Mouse (Mus musculus) hindbrain, embryonic 12.5 days (tissue): Measurements from ENCODE around the gene Ggt5. TPM values are rescaled to one million over a fixed set of nuclear protein-coding genes. Genes with fewer than 3 reads are reported as not detected.
A peak's percentile ranks its signal among the peaks of the same experiment; 100 is the strongest.

Experiments
- ATAC-seq: fragments of 200-750 bp; cut with Nextera tagmentation; 2 replicates; pipeline ENCODE4 v1.8.0; 2017; ENCODE audit warnings: moderate TSS enrichment; ENCODE audit not compliant: low FRiP score
- H3K27ac ChIP-seq: fragments of 300-500 bp; sonication (generic); 2 replicates; pipeline ENCODE4 v1.5.1; 2016; ENCODE audit warnings: mild to moderate bottlenecking
- H3K27me3 ChIP-seq: fragments of 300-500 bp; sonication (generic); 2 replicates; pipeline ENCODE4 v1.6.1; 2016; ENCODE audit warnings: mild to moderate bottlenecking
- H3K36me3 ChIP-seq: fragments of 300-500 bp; sonication (generic); 2 replicates; pipeline ENCODE4 v1.6.1; 2016; ENCODE audit warnings: mild to moderate bottlenecking
- H3K4me1 ChIP-seq: fragments of 300-500 bp; sonication (generic); 2 replicates; pipeline ENCODE4 v1.6.1; 2016
- H3K4me2 ChIP-seq: fragments of 300-500 bp; sonication (generic); replicated peaks from 2 replicates; pipeline ENCODE4 v1.6.1; 2016; ENCODE audit warnings: mild to moderate bottlenecking
- H3K4me3 ChIP-seq: fragments of 300-500 bp; sonication (generic); 2 replicates; pipeline ENCODE4 v1.5.1; 2016; ENCODE audit warnings: mild to moderate bottlenecking
- H3K9ac ChIP-seq: fragments of 300-500 bp; sonication (generic); 2 replicates; pipeline ENCODE4 v1.6.1; 2016; ENCODE audit warnings: mild to moderate bottlenecking, moderate library complexity
- H3K9me3 ChIP-seq: fragments of 300-500 bp; sonication (generic); replicated peaks from 2 replicates; pipeline ENCODE4 v1.6.1; 2016; ENCODE audit warnings: mild to moderate bottlenecking
- WGBS: fragments of 180-500 bp; shearing (Covaris S2); methylation state at CpG from one replicate; pipeline ENCODE4 v1.1.7; 2016; 5-methylcytosine and 5-hydroxymethylcytosine counted together
- polyA plus RNA-seq: library from polyadenylated mRNA; unstranded; fragments of >200 nt; fragmentation: Nextera tagmentation; extraction: Ambion mirVana; gene quantifications from 2 replicates; pipeline ENCODE4 v1.2.1, GENCODE M21; 2016

The Ggt5 gene
- polyA plus RNA-seq, 1 experiment from 2014 or later = 2.1 TPM

DNA sequence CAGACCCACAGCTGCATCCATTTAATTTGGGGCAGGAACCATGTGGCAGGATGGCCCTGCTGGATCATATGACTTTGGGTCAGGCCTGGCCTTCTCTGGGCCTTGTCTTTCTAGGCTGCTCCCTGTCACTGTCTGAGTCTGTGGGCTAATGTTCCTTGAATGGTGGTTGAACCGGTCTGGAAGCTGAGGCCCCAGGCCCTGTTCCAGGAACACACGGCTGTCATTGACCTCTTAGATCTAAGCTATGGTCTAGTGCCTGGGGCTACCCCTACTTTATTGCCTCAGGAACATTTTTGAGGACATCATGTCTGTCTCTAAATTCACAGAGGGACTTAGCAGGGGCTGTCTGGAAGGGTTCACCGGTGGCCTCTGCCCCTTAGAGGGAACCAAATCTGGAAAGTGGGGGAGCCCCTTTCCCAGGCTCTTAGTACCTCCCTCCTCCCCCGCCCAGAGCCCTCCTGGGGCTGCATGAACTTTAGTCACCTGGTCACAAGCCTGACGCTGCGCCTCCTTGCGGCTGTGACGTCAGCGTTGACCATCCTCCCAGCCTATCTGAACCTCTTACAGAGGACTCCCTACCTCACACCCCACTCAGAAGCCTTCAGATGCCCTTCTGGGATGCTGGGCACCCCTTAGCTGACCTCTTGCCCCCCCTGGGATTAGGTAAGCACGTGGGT, 18.0 kb upstream of the Ggt5 start:
- H3K27ac ChIP-seq = no peak overlapping the region
- H3K36me3 ChIP-seq = no peaks in the 10 kb centered on the region
- H3K4me2 ChIP-seq = no peak overlapping the region
- no peak for ATAC-seq
- H3K4me3 ChIP-seq = no peak overlapping the region
- no peaks in the 10 kb centered on the region for H3K9me3 ChIP-seq
- WGBS = 27% methylated on average over 10 of the region's 10 CpGs
- no peaks in the 10 kb centered on the region for H3K27me3 ChIP-seq
- H3K4me1 ChIP-seq = peaks cover 5% of the 10 kb centered on the region; the same call in 1 of the 2 replicates
- H3K9ac ChIP-seq = no peak overlapping the region

DNA sequence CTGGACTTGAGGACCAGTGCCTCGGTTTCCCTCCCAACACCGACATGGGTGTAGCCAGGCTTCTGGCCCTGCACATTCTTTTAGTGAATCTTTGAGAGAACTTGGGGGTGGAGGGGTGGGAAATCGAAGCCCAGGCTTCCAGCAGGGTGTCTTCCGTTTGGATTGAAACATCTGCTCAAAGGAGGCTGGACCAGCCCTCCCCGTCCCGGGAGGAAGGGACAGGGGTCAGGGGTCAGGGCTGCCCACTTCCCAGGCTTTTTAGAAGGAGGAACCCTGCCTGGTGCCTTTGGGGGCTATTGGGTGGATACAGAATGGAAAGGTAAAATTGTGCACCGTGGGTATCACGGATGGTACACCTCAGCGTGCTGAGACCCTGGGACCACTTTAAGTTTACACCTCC, 17.2 kb upstream of the Ggt5 start:
- peaks cover 5% of the 10 kb centered on the region; the same call in 1 of the 2 replicates for H3K4me1 ChIP-seq
- H3K36me3 ChIP-seq = no peaks in the 10 kb centered on the region
- ATAC-seq = no peak
- no peaks in the 10 kb centered on the region for H3K27me3 ChIP-seq
- H3K9me3 ChIP-seq = no peaks in the 10 kb centered on the region
- no peak overlapping the region for H3K9ac ChIP-seq
- no peak overlapping the region for H3K4me3 ChIP-seq
- H3K4me2 ChIP-seq = no peak overlapping the region
- H3K27ac ChIP-seq = no peak overlapping the region
- 39% methylated on average over 9 of the region's 9 CpGs for WGBS

GRCm38 (mm10) chr10:75573181-75573580, 16.0 kb upstream of the Ggt5 start:
- Histone ChIP-seq H3K36me3 (no peaks in the 10 kb centered on the region), H3K4me3 (no peak overlapping the region), H3K4me1 (peaks cover 5% of the 10 kb centered on the region; the same call in 1 of the 2 replicates), H3K4me2 (no peak overlapping the region), H3K27me3 (no peaks in the 10 kb centered on the region), H3K9me3 (no peaks in the 10 kb centered on the region), H3K27ac (no peak overlapping the region), H3K9ac (no peak overlapping the region)
- no peak for ATAC-seq
- WGBS = 55% methylated on average over 10 of the region's 10 CpGs

DNA sequence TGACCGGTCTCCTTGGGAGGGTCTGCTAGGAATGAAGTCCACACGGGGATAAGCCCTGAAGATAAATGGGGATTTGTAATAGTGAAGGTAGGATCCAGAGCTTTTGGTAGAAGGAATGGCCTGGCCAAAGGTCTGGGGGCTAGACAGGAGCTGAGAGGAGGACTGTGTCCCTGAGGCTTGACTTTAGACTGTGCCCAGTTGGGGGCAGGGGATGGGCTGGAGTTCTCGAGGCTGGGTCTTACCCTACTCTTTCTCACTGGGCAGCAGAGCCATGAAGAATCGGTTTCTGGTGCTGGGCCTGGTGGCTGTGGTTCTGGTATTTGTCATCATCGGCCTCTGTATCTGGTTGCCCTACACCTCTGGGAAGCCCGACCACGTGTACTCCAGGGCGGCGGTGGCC, 15.2 kb upstream of the Ggt5 start:
- Histone ChIP-seq H3K4me3 (no peak overlapping the region), H3K9me3 (no peaks in the 10 kb centered on the region), H3K4me2 (no peak overlapping the region), H3K9ac (no peak overlapping the region), H3K4me1 (peaks cover 5% of the 10 kb centered on the region; the same call in 1 of the 2 replicates), H3K27ac (no peak overlapping the region), H3K36me3 (no peaks in the 10 kb centered on the region), H3K27me3 (no peaks in the 10 kb centered on the region)
- ATAC-seq = no peak
- WGBS = 87% methylated on average over 9 of the region's 9 CpGs

- Histone ChIP-seq H3K9me3 (no peaks in the 10 kb centered on the region), H3K9ac (no peak overlapping the region), H3K4me1 (no peaks in the 10 kb centered on the region), H3K4me2 (no peak overlapping the region), H3K4me3 (no peak overlapping the region), H3K27me3 (no peaks in the 10 kb centered on the region), H3K36me3 (no peaks in the 10 kb centered on the region), H3K27ac (no peak overlapping the region)
- no peak for ATAC-seq
- 90% methylated on average over 6 of the region's 6 CpGs for WGBS
These were observed 10.0 kb upstream of the Ggt5 start for GRCm38 (mm10) chr10:75579129-75579528.

GRCm38 (mm10) chr10:75585876-75586552, 3.1 kb upstream of the Ggt5 start:
- Histone ChIP-seq H3K9ac (no peak overlapping the region), H3K4me2 (peak overlapping the region; percentile 37), H3K27me3 (peaks cover 17% of the 10 kb centered on the region), H3K36me3 (no peaks in the 10 kb centered on the region), H3K4me1 (peaks cover 11% of the 10 kb centered on the region), H3K9me3 (no peaks in the 10 kb centered on the region), H3K4me3 (no peak overlapping the region), H3K27ac (no peak overlapping the region)
- WGBS = 20% methylated on average over 20 of the region's 20 CpGs
- ATAC-seq = peak; percentile 71

DNA sequence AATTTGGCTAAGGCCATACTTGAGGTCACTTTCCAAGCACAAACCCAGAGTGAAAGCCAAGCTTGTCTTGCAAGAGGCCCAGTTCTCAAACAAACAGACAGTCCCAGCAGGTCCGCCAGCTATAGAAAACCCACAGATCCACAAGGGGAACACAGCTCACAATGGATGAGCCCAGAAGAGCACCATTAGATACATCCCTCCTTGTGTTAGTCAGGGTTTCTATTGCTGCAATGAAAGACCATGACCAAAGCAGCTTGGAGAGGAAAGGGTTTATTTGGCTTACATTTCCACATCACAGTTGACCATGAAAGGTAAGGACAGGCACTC, 2.6 kb upstream of the Ggt5 start:
- WGBS = 94% methylated on average over 1 of the region's 1 CpGs
- H3K27ac ChIP-seq = no peak overlapping the region
- H3K4me3 ChIP-seq = no peak overlapping the region
- peaks cover 17% of the 10 kb centered on the region for H3K27me3 ChIP-seq
- peak; percentile 47 for ATAC-seq
- H3K9me3 ChIP-seq = no peaks in the 10 kb centered on the region
- H3K9ac ChIP-seq = no peak overlapping the region
- peak overlapping the region; percentile 37; the same call in 1 of the 2 replicates for H3K4me2 ChIP-seq
- peaks cover 11% of the 10 kb centered on the region for H3K4me1 ChIP-seq
- H3K36me3 ChIP-seq = no peaks in the 10 kb centered on the region

- Histone ChIP-seq H3K4me1 (peaks cover 11% of the 10 kb centered on the region), H3K27ac (no peak overlapping the region), H3K36me3 (no peaks in the 10 kb centered on the region), H3K4me2 (no peak overlapping the region), H3K4me3 (no peak overlapping the region), H3K9me3 (no peaks in the 10 kb centered on the region), H3K9ac (no peak overlapping the region), H3K27me3 (peaks cover 17% of the 10 kb centered on the region)
- WGBS = 91% methylated on average over 4 of the region's 4 CpGs
- no peak for ATAC-seq
These were observed 1.4 kb upstream of the Ggt5 start for GRCm38 (mm10) chr10:75587781-75588180.

GRCm38 (mm10) chr10:75588336-75588735, 804 bp upstream of the Ggt5 start:
- no peak overlapping the region for H3K4me2 ChIP-seq
- peaks cover 11% of the 10 kb centered on the region for H3K4me1 ChIP-seq
- no peak overlapping the region for H3K4me3 ChIP-seq
- ATAC-seq = no peak
- H3K9ac ChIP-seq = no peak overlapping the region
- H3K9me3 ChIP-seq = no peaks in the 10 kb centered on the region
- peaks cover 17% of the 10 kb centered on the region for H3K27me3 ChIP-seq
- no peak overlapping the region for H3K27ac ChIP-seq
- H3K36me3 ChIP-seq = no peaks in the 10 kb centered on the region
- 68% methylated on average over 5 of the region's 5 CpGs for WGBS

DNA sequence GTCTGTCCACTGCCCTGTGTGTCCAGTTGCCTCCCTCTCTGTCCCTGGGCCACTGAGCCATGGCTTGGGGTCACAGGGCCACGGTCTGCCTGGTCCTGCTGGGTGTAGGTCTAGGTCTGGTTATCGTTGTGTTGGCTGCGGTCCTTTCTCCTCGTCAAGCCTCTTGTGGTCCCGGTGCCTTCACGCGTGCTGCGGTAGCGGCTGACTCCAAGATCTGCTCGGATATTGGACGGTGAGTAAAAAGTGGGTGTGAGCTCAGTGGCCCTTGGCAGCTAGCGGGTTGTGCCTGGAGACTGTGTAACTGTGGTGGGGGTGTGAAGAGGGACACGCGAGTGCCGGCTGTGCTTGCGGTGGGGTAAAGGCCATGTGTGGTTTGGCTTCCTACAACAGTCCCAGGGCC, 511 bp downstream of the Ggt5 start:
- Histone ChIP-seq H3K9me3 (no peaks in the 10 kb centered on the region), H3K36me3 (no peaks in the 10 kb centered on the region), H3K27me3 (peaks cover 12% of the 10 kb centered on the region), H3K4me3 (peak overlapping the region; percentile 2; the same call in 1 of the 2 replicates), H3K9ac (0 out of 2 replicates have a peak overlapping the region, but pooled peaks have one; percentile 13), H3K27ac (peak overlapping the region; percentile 55), H3K4me1 (peaks cover 11% of the 10 kb centered on the region), H3K4me2 (no peak overlapping the region)
- no peak for ATAC-seq
- WGBS = 86% methylated on average over 16 of the region's 16 CpGs

DNA sequence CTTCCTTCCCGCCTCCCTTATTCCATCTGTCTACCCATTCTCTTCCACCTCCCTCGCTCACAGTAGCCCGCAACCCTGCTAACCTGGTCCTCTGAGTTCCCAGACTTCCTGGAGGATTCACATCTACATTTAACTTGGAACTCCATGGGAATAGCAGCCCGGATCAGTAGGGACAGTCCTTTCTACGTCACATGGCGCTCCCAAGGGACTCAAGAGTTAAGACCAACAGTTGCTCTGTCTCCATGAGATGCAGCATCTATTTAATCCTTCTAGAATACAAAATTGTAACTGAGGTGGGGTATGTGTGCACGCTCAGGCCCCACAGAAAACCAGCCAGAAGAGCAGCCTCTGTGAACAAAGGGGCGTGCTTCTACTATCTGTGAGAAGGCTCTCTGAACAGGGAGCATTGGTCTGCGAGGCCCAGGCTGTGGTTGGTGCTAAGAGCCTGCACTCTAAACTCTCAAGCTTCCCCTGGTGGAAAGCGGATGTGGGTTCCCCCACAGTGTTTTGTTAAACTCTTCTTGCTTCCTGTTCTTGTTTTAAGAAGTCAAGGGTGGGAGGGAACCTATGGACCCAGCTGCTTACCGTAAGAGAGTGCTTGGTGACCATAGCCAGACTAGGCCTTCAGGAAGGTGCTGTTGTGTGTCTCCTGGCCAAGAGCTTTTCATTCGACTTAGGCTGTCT, 2.2 kb downstream of the Ggt5 start:
- Histone ChIP-seq H3K4me3 (no peak overlapping the region), H3K9me3 (no peaks in the 10 kb centered on the region), H3K9ac (no peak overlapping the region), H3K27ac (no peak overlapping the region), H3K36me3 (no peaks in the 10 kb centered on the region), H3K27me3 (no peaks in the 10 kb centered on the region), H3K4me2 (no peak overlapping the region), H3K4me1 (peaks cover 9% of the 10 kb centered on the region)
- ATAC-seq = no peak
- WGBS = 79% methylated on average over 12 of the region's 12 CpGs

GRCm38 (mm10) chr10:75592585-75592984, 3.4 kb downstream of the Ggt5 start:
- no peak for ATAC-seq
- Histone ChIP-seq H3K9me3 (no peaks in the 10 kb centered on the region), H3K36me3 (no peaks in the 10 kb centered on the region), H3K27ac (no peak overlapping the region), H3K4me3 (no peak overlapping the region), H3K4me1 (peaks cover 9% of the 10 kb centered on the region), H3K9ac (no peak overlapping the region), H3K4me2 (no peak overlapping the region), H3K27me3 (no peaks in the 10 kb centered on the region)
- 83% methylated on average over 7 of the region's 7 CpGs for WGBS
